Mouse (Mus musculus) heart, adult 18-20 months (tissue): ENCODE measurements around the gene Gpr152. TPM values are rescaled to one million over a fixed set of nuclear protein-coding genes. Genes with fewer than 3 reads are reported as not detected.

Source experiments
- total RNA-seq, 2 experiments: library from RNA; stranded (reverse); gene quantifications; 2 replicates each; pipeline ENCODE4 v1.2.3; 2021

Gpr152 gene
- total RNA-seq, 2 experiments from 2014 or later = 0.08 TPM; not detected in 1

Other genes starting within 250 kb of the Gpr152 start
- gene Tcirg1, start 232.7 kb upstream of the Gpr152 start, total RNA-seq = 1 to 10 TPM; 8.0 to 9.2 TPM
- 100 to 1,000 TPM; 489 to 502 TPM for gene Ndufs8, start 227.0 kb upstream of the Gpr152 start, total RNA-seq
- gene Aldh3b1, start 210.0 kb upstream of the Gpr152 start, total RNA-seq = 1 to 10 TPM; 1.3 to 2.0 TPM
- 10 to 100 TPM; 17.7 to 23.9 TPM for gene Unc93b1, start 204.6 kb upstream of the Gpr152 start, total RNA-seq
- under 1 TPM; 0.28 to 0.30 TPM for gene Aldh3b3, start 181.1 kb upstream of the Gpr152 start, total RNA-seq
- under 1 TPM; 0.22 to 0.98 TPM for gene Aldh3b2, start 167.5 kb upstream of the Gpr152 start, total RNA-seq
- 10 to 100 TPM; 24.3 to 28.5 TPM for gene Acy3, start 153.2 kb upstream of the Gpr152 start, total RNA-seq
- gene Tbx10, start 147.0 kb upstream of the Gpr152 start, total RNA-seq = not detected
- gene Nudt8, start 139.2 kb upstream of the Gpr152 start, total RNA-seq = 100 to 1,000 TPM; 162 to 166 TPM
- 1 to 10 TPM in 1 of 2 experiments, under 1 TPM in 1; 0.84 to 1.1 TPM for gene Gm49405, start 139.2 kb upstream of the Gpr152 start, total RNA-seq
- gene Doc2g, start 136.5 kb upstream of the Gpr152 start, total RNA-seq = 100 to 1,000 TPM; 241 to 281 TPM
- gene Ndufv1, start 127.0 kb upstream of the Gpr152 start, total RNA-seq = 1,000 to 10,000 TPM; 1,128 to 1,150 TPM
- gene Gstp1, start 101.8 kb upstream of the Gpr152 start, total RNA-seq = 100 to 1,000 TPM; 350 to 400 TPM
- 100 to 1,000 TPM; 123 to 134 TPM for gene Gstp2, start 93.8 kb upstream of the Gpr152 start, total RNA-seq
- not detected for gene Gstp3, start 80.2 kb upstream of the Gpr152 start, total RNA-seq
- gene Cabp2, start 58.2 kb upstream of the Gpr152 start, total RNA-seq = not detected
- 10 to 100 TPM; 34.5 to 37.8 TPM for gene Cdk2ap2, start 42.6 kb upstream of the Gpr152 start, total RNA-seq
- 10 to 100 TPM; 16.1 to 21.2 TPM for gene Pitpnm1, start 39.8 kb upstream of the Gpr152 start, total RNA-seq
- 10 to 100 TPM; 62.1 to 63.2 TPM for gene Aip, start 13.9 kb upstream of the Gpr152 start, total RNA-seq
- gene Cabp4, start 4.2 kb downstream of the Gpr152 start, total RNA-seq = under 1 TPM; 0.12 to 0.13 TPM
- gene Coro1b, start 8.8 kb downstream of the Gpr152 start, total RNA-seq = 10 to 100 TPM; 38.3 to 47.6 TPM
- gene Ptprcap, start 13.8 kb downstream of the Gpr152 start, total RNA-seq = 1 to 10 TPM in 1 of 2 experiments, under 1 TPM in 1; 0.69 to 8.4 TPM
- 10 to 100 TPM; 13.1 to 17.1 TPM for gene Rps6kb2, start 23.6 kb downstream of the Gpr152 start, total RNA-seq
- 10 to 100 TPM; 28.3 to 30.5 TPM for gene Carns1, start 35.7 kb downstream of the Gpr152 start, total RNA-seq
- 10 to 100 TPM; 12.0 to 20.2 TPM for gene Tbc1d10c, start 51.5 kb downstream of the Gpr152 start, total RNA-seq
- 100 to 1,000 TPM; 293 to 299 TPM for gene Ppp1ca, start 52.3 kb downstream of the Gpr152 start, total RNA-seq
- 1 to 10 TPM; 4.5 to 4.8 TPM for gene Rad9a, start 61.9 kb downstream of the Gpr152 start, total RNA-seq
- gene Clcf1, start 74.5 kb downstream of the Gpr152 start, total RNA-seq = 1 to 10 TPM; 1.2 to 2.3 TPM
- not detected for gene AC109138.7, start 74.6 kb downstream of the Gpr152 start, total RNA-seq
- gene Pold4, start 92.1 kb downstream of the Gpr152 start, total RNA-seq = 10 to 100 TPM in 1 of 2 experiments, 1 to 10 TPM in 1; 9.1 to 19.9 TPM
- 1 to 10 TPM; 5.6 to 7.4 TPM for gene Ssh3, start 129.4 kb downstream of the Gpr152 start, total RNA-seq
- 1 to 10 TPM in 1 of 2 experiments, under 1 TPM in 1; 0.92 to 2.1 TPM for gene Ankrd13d, start 143.3 kb downstream of the Gpr152 start, total RNA-seq
- 10 to 100 TPM; 45.9 to 54.9 TPM for gene Grk2, start 166.4 kb downstream of the Gpr152 start, total RNA-seq